In the genomic region with DNA sequence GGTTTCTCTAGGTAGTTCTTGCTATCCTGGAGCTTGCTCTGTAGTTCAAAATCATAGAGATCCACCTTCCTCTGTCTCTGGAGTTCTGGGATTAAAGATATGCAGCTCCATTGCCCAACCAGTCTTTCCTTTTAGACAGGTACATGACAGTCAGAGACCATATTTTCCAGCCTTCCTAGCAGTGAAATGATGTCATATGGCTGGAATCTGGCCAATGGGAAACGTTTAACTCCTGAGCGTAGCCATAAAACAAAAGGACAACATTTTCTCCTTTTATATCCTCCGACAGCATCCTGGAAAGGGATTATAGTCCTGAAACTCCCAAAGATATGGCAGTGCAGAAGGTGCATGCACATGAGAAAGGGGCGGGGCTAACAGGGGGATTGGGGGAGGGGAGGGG, we compare ENCODE assay signal across 27 mouse cellular contexts. TPM values are rescaled to one million over a fixed set of nuclear protein-coding genes. Genes with fewer than 3 reads are reported as not detected.
A peak's percentile ranks its signal among the peaks of the same experiment; 100 is the strongest.
DNase-seq lines count a peak whose midpoint lies in the region; ATAC-seq and TF ChIP-seq lines count a peak whose summit lies in the region.
"Had no signal": no experiment of that assay in that cellular context is flagged by ENCODE, and none has a peak within 500 bp of the region (broad histone marks: within the 10 kb centered on the region; RNA-seq: fewer than 3 reads in every experiment).

No protein-coding gene starts in this region.

- H3K4me3 ChIP-seq in midbrain, embryonic 14.5 days (replicated peaks; ENCODE audit: low read depth, low read length), result no peak overlapping the region
- no peak overlapping the region for H3K4me3 ChIP-seq in midbrain, embryonic 10.5 days
- no peak overlapping the region for H3K4me3 ChIP-seq in neural tube, embryonic 14.5 days (ENCODE audit: low read depth, low read length)
- no peak overlapping the region for H3K4me3 ChIP-seq in limb, embryonic 14.5 days (replicated peaks; ENCODE audit: low read length)
- H3K4me3 ChIP-seq: forebrain, embryonic 10.5 days; forebrain, embryonic 13.5 days; heart, adult 2 months; heart, embryonic 10.5 days; heart, embryonic 13.5 days; hindbrain, embryonic 15.5 days had no signal

- H3K4me1 ChIP-seq in midbrain, embryonic 14.5 days (ENCODE audit: control insufficient read depth, insufficient read depth, low read length), result no peaks in the 10 kb centered on the region
- no peaks in the 10 kb centered on the region for H3K4me1 ChIP-seq in midbrain, embryonic 10.5 days
- no peaks in the 10 kb centered on the region; the same call in 1 of the 2 replicates for H3K4me1 ChIP-seq in neural tube, embryonic 14.5 days (ENCODE audit: control insufficient read depth, insufficient read depth, low read length)
- H3K4me1 ChIP-seq in limb, embryonic 14.5 days (ENCODE audit: control insufficient read depth, insufficient read depth, low read length), result peaks cover 9% of the 10 kb centered on the region; the same call in 1 of the 2 replicates
- H3K4me1 ChIP-seq: forebrain, embryonic 10.5 days; forebrain, embryonic 13.5 days; heart, embryonic 10.5 days; heart, embryonic 13.5 days; hindbrain, embryonic 15.5 days had no signal

- peak; percentile 74 for DNase-seq in heart, adult 11 months
- no peak for DNase-seq in heart, adult 18-20 months
- no peak for DNase-seq in midbrain, embryonic 14.5 days
- DNase-seq in midbrain, embryonic 10.5 days (ENCODE audit: low spot score), result no peak
- no peak for DNase-seq in neural tube, embryonic 10.5 days (ENCODE audit: extremely low spot score, low spot score)
- DNase-seq in limb, embryonic 14.5 days (ENCODE audit: low spot score), result peak; percentile 56
- no peak for DNase-seq in gastrocnemius, postnatal 10 days
- DNase-seq: adrenal gland, adult 2 months; adrenal gland, postnatal 14 days; cerebellum, adult 11 months; cerebellum, adult 2 months; cerebellum, adult 9-11 months; cerebellum, postnatal 25 days; embryo, embryonic 11 days; gastrocnemius, postnatal 14 days; heart, adult 2 months; heart, postnatal 14 days; heart, postnatal 4 days had no signal

- no peak overlapping the region for H3K9ac ChIP-seq in midbrain, embryonic 14.5 days (replicated peaks; ENCODE audit: low read length)
- H3K9ac ChIP-seq in neural tube, embryonic 14.5 days (replicated peaks; ENCODE audit: low read depth, low read length), result no peak overlapping the region
- H3K9ac ChIP-seq in limb, embryonic 14.5 days (ENCODE audit: low read depth, low read length, severe bottlenecking), result no peak overlapping the region
- H3K9ac ChIP-seq: forebrain, embryonic 13.5 days; heart, embryonic 13.5 days; hindbrain, embryonic 15.5 days had no signal

- no peaks in the 10 kb centered on the region for H3K36me3 ChIP-seq in midbrain, embryonic 14.5 days (ENCODE audit: control insufficient read depth, insufficient read depth, low read length)
- H3K36me3 ChIP-seq in midbrain, embryonic 10.5 days, result no peaks in the 10 kb centered on the region
- no peaks in the 10 kb centered on the region for H3K36me3 ChIP-seq in neural tube, embryonic 14.5 days (ENCODE audit: control insufficient read depth, insufficient read depth, low read length)
- no peaks in the 10 kb centered on the region for H3K36me3 ChIP-seq in limb, embryonic 14.5 days (ENCODE audit: control insufficient read depth, insufficient read depth, low read length)
- H3K36me3 ChIP-seq: forebrain, embryonic 10.5 days; G1E; heart, embryonic 10.5 days; heart, embryonic 13.5 days; hindbrain, embryonic 15.5 days had no signal

- no peak for TF ChIP-seq POLR2A in limb, embryonic 14.5 days (IDR thresholded peaks at IDR 0.05; ENCODE audit: borderline replicate concordance, extremely low read depth, insufficient read depth, insufficient read length)

- H3K27me3 ChIP-seq in midbrain, embryonic 14.5 days (ENCODE audit: control insufficient read depth, insufficient read depth, low read length), result no peaks in the 10 kb centered on the region
- no peaks in the 10 kb centered on the region for H3K27me3 ChIP-seq in midbrain, embryonic 10.5 days (ENCODE audit: low read depth, poor library complexity, severe bottlenecking)
- H3K27me3 ChIP-seq in neural tube, embryonic 14.5 days (ENCODE audit: control insufficient read depth, insufficient read depth, low read length), result no peaks in the 10 kb centered on the region
- no peaks in the 10 kb centered on the region for H3K27me3 ChIP-seq in limb, embryonic 14.5 days (ENCODE audit: control insufficient read depth, insufficient read depth, low read length)
- H3K27me3 ChIP-seq: CH12.LX; forebrain, embryonic 13.5 days; heart, embryonic 13.5 days; hindbrain, embryonic 15.5 days had no signal

- ATAC-seq in midbrain, embryonic 14.5 days (ENCODE audit: low FRiP score, low TSS enrichment), result no peak
- ATAC-seq in neural tube, embryonic 14.5 days (ENCODE audit: low read depth), result no peak
- no peak for ATAC-seq in limb, embryonic 14.5 days (ENCODE audit: low FRiP score, low read depth)
- ATAC-seq: forebrain, embryonic 13.5 days; forebrain, embryonic 16.5 days had no signal

- H3K9me3 ChIP-seq in midbrain, embryonic 14.5 days (ENCODE audit: control insufficient read depth, low read length), result no peaks in the 10 kb centered on the region
- H3K9me3 ChIP-seq in midbrain, embryonic 10.5 days (replicated peaks), result no peaks in the 10 kb centered on the region
- H3K9me3 ChIP-seq in neural tube, embryonic 14.5 days (ENCODE audit: control insufficient read depth, low read length), result no peaks in the 10 kb centered on the region
- H3K9me3 ChIP-seq in limb, embryonic 14.5 days (ENCODE audit: control insufficient read depth, low read length), result no peaks in the 10 kb centered on the region
- H3K9me3 ChIP-seq: forebrain, embryonic 10.5 days; forebrain, embryonic 13.5 days; G1E; heart, embryonic 10.5 days; heart, embryonic 13.5 days; hindbrain, embryonic 15.5 days had no signal

- peak overlapping the region; percentile 71; the same call in 1 of the 2 replicates for H3K27ac ChIP-seq in midbrain, embryonic 14.5 days (replicated peaks; ENCODE audit: low read depth, low read length)
- H3K27ac ChIP-seq in midbrain, embryonic 10.5 days (replicated peaks), result no peak overlapping the region
- H3K27ac ChIP-seq in neural tube, embryonic 14.5 days (ENCODE audit: low read depth, low read length), result peak overlapping the region; percentile 30; the same call in 1 of the 2 replicates
- no peak overlapping the region for H3K27ac ChIP-seq in limb, embryonic 14.5 days (replicated peaks; ENCODE audit: low read depth, low read length)
- H3K27ac ChIP-seq: forebrain, embryonic 10.5 days; forebrain, embryonic 13.5 days; heart, adult 2 months; heart, embryonic 10.5 days; heart, embryonic 13.5 days; hindbrain, embryonic 15.5 days had no signal

- 67% methylated on average over 4 of the region's 4 CpGs for WGBS in midbrain, embryonic 14.5 days
- 82% methylated on average over 4 of the region's 4 CpGs for WGBS in midbrain, embryonic 10.5 days
- WGBS in neural tube, embryonic 14.5 days, result 49% methylated on average over 4 of the region's 4 CpGs
- 33% methylated on average over 4 of the region's 4 CpGs for WGBS in limb, embryonic 14.5 days

- no peak overlapping the region for H3K4me2 ChIP-seq in midbrain, embryonic 14.5 days (ENCODE audit: low read length)
- H3K4me2 ChIP-seq in neural tube, embryonic 14.5 days (ENCODE audit: low read depth, low read length), result no peak overlapping the region
- H3K4me2 ChIP-seq in limb, embryonic 14.5 days (replicated peaks; ENCODE audit: low read depth, low read length, severe bottlenecking), result no peak overlapping the region
- H3K4me2 ChIP-seq: forebrain, embryonic 13.5 days; heart, embryonic 13.5 days; hindbrain, embryonic 15.5 days had no signal

RNA-seq across cellular contexts. Expression of gene Gpalpp1, which starts 42.3 kb away (rescaled TPM):
- total RNA-seq in heart, adult 18-20 months (2021), result 10 to 100 TPM; 10.3 to 11.5 TPM
- polyA plus RNA-seq in midbrain, embryonic 14.5 days (2014; fragmentation: Nextera tagmentation; extraction: Ambion mirVana), result 10.3 and 16.2 TPM in 2 replicates
- 16.8 and 17.6 TPM in 2 replicates for polyA plus RNA-seq in midbrain, embryonic 10.5 days (2016; fragmentation: Nextera tagmentation; extraction: Ambion mirVana)
- 10.4 and 15.4 TPM in 2 replicates for polyA plus RNA-seq in neural tube, embryonic 14.5 days (2014; fragmentation: Nextera tagmentation; extraction: Ambion mirVana)
- 9.0 and 10.6 TPM in 2 replicates for polyA plus RNA-seq in limb, embryonic 14.5 days (2012; rRNA removed)
- 12.7 and 12.9 TPM in 2 replicates for polyA plus RNA-seq in limb, embryonic 14.5 days (2014; fragmentation: Nextera tagmentation; extraction: Ambion mirVana)
- 1 to 10 TPM; 7.9 to 8.6 TPM for total RNA-seq in gastrocnemius, postnatal 10 days (2021)

RNA-seq across cellular contexts. Expression of gene Nufip1, which starts 42.4 kb away (rescaled TPM):
- total RNA-seq in heart, adult 18-20 months (2021), result 1 to 10 TPM; 3.3 to 3.7 TPM
- polyA plus RNA-seq in midbrain, embryonic 14.5 days (2014; fragmentation: Nextera tagmentation; extraction: Ambion mirVana), result 12.3 and 14.2 TPM in 2 replicates
- 18.2 and 21.2 TPM in 2 replicates for polyA plus RNA-seq in midbrain, embryonic 10.5 days (2016; fragmentation: Nextera tagmentation; extraction: Ambion mirVana)
- polyA plus RNA-seq in neural tube, embryonic 14.5 days (2014; fragmentation: Nextera tagmentation; extraction: Ambion mirVana), result 12.1 and 13.4 TPM in 2 replicates
- 8.4 and 9.9 TPM in 2 replicates for polyA plus RNA-seq in limb, embryonic 14.5 days (2012; rRNA removed)
- polyA plus RNA-seq in limb, embryonic 14.5 days (2014; fragmentation: Nextera tagmentation; extraction: Ambion mirVana), result 13.8 and 14.5 TPM in 2 replicates
- total RNA-seq in gastrocnemius, postnatal 10 days (2021), result 1 to 10 TPM; 4.5 to 4.8 TPM

RNA-seq across cellular contexts. Expression of gene Gtf2f2, which starts 57.6 kb away (rescaled TPM):
- total RNA-seq in heart, adult 18-20 months (2021), result 10 to 100 TPM; 14.3 to 15.5 TPM
- 40.1 and 44.3 TPM in 2 replicates for polyA plus RNA-seq in midbrain, embryonic 14.5 days (2014; fragmentation: Nextera tagmentation; extraction: Ambion mirVana)
- 55.5 and 58.9 TPM in 2 replicates for polyA plus RNA-seq in midbrain, embryonic 10.5 days (2016; fragmentation: Nextera tagmentation; extraction: Ambion mirVana)
- 40.5 and 47.7 TPM in 2 replicates for polyA plus RNA-seq in neural tube, embryonic 14.5 days (2014; fragmentation: Nextera tagmentation; extraction: Ambion mirVana)
- 12.1 and 22.1 TPM in 2 replicates for polyA plus RNA-seq in limb, embryonic 14.5 days (2012; rRNA removed)
- 34.7 and 37.6 TPM in 2 replicates for polyA plus RNA-seq in limb, embryonic 14.5 days (2014; fragmentation: Nextera tagmentation; extraction: Ambion mirVana)
- total RNA-seq in gastrocnemius, postnatal 10 days (2021), result 10 to 100 TPM; 14.2 to 14.9 TPM

Comparison
In these comparisons a context has a peak if more than half of its experiments do, and no peak if none do; other contexts are left out.
1. DNase-seq: peak in heart, adult 11 months (single experiment) and limb, embryonic 14.5 days (single experiment); none in heart, adult 18-20 months (0 of 2), midbrain, embryonic 14.5 days (single experiment), midbrain, embryonic 10.5 days (single experiment), neural tube, embryonic 10.5 days (single experiment) and gastrocnemius, postnatal 10 days (single experiment).
2. H3K27ac ChIP-seq: peak in midbrain, embryonic 14.5 days (single experiment) and neural tube, embryonic 14.5 days (single experiment); none in midbrain, embryonic 10.5 days (single experiment) and limb, embryonic 14.5 days (single experiment).